Mouse (Mus musculus): Measurements from ENCODE around the gene Cldn34b1. TPM values are rescaled to one million over a fixed set of nuclear protein-coding genes. Genes with fewer than 3 reads are reported as not detected.
"Not testable (repeated sequence)": the region's sequence is repeated elsewhere in the genome, so short reads cannot be mapped to it uniquely, and the experiment has no call there.

The Cldn34b1 gene
- polyA plus RNA-seq (2016; fragmentation: Nextera tagmentation; extraction: Ambion mirVana), result not detected in 2 replicates

GRCm38 (mm10) chrX:154890167-154890566 is at the start of gene Cldn34b1:
Cldn34b1 (minus strand) TSS chrX:154890267.
- not testable (repeated sequence) for H3K36me3 ChIP-seq; H3K27ac ChIP-seq; H3K4me1 ChIP-seq; H3K9me3 ChIP-seq; H3K4me3 ChIP-seq; H3K27me3 ChIP-seq (ENCODE audit: insufficient read depth, poor library complexity, severe bottlenecking); DNase-seq (ENCODE audit: low spot score)
- 88% methylated on average over 3 of the region's 3 CpGs for WGBS

- not testable (repeated sequence) for H3K4me1 ChIP-seq; H3K4me3 ChIP-seq; H3K36me3 ChIP-seq; DNase-seq (ENCODE audit: low spot score); H3K27ac ChIP-seq; H3K9me3 ChIP-seq; H3K27me3 ChIP-seq (ENCODE audit: insufficient read depth, poor library complexity, severe bottlenecking)
- 57% methylated on average over 1 of the region's 1 CpGs for WGBS
These were observed 45.8 kb upstream of the Cldn34b1 start, which contains the start of gene Magea6 for GRCm38 (mm10) chrX:154935887-154936286. Magea6 (minus strand) TSS chrX:154935987.

Other genes starting within 250 kb of the Cldn34b1 start
- gene Magea6, start 45.7 kb upstream of the Cldn34b1 start, polyA plus RNA-seq (2016; fragmentation: Nextera tagmentation; extraction: Ambion mirVana), result not detected in 2 replicates
- not detected in 2 replicates for gene Magea3, start 59.2 kb upstream of the Cldn34b1 start, polyA plus RNA-seq (2016; fragmentation: Nextera tagmentation; extraction: Ambion mirVana)
- gene Magea8, start 105.6 kb upstream of the Cldn34b1 start, polyA plus RNA-seq (2016; fragmentation: Nextera tagmentation; extraction: Ambion mirVana), result not detected in 2 replicates
- gene Magea5, start 172.9 kb upstream of the Cldn34b1 start, polyA plus RNA-seq (2016; fragmentation: Nextera tagmentation; extraction: Ambion mirVana), result not detected in 2 replicates
- not detected in 2 replicates for gene Magea1, start 199.5 kb upstream of the Cldn34b1 start, polyA plus RNA-seq (2016; fragmentation: Nextera tagmentation; extraction: Ambion mirVana)
- gene Magea2, start 203.4 kb upstream of the Cldn34b1 start, polyA plus RNA-seq (2016; fragmentation: Nextera tagmentation; extraction: Ambion mirVana), result not detected in 2 replicates
- not detected in 2 replicates for gene Cldn34b2, start 238.1 kb upstream of the Cldn34b1 start, polyA plus RNA-seq (2016; fragmentation: Nextera tagmentation; extraction: Ambion mirVana)

Measured in heart, embryonic 10.5 days (tissue).